15 mouse cellular contexts compared by ENCODE assay signal in genomic region chr14:75369880-75370279, GRCm38 (mm10).
DNase-seq lines count a peak whose midpoint lies in the region; ATAC-seq lines count a peak whose summit lies in the region.
"Had no signal": no experiment of that assay in that cellular context is flagged by ENCODE, and none has a peak within 500 bp of the region (broad histone marks: within the 10 kb centered on the region; RNA-seq: fewer than 3 reads in every experiment).

No protein-coding gene starts in this region.

- ATAC-seq in forebrain, embryonic 13.5 days: peak; percentile 54; the same call in 1 of the 2 replicates
- no peak for ATAC-seq in forebrain, embryonic 11.5 days (replicated peaks; ENCODE audit: low FRiP score)
- ATAC-seq: CD4-positive, CD25-positive, alpha-beta regulatory T cell, adult 4 months; forebrain, embryonic 15.5 days had no signal

- no peak for DNase-seq in forebrain, embryonic 11.5 days (ENCODE audit: low spot score)
- DNase-seq in ovary, postnatal 36 days (ENCODE audit: low spot score): peak; percentile 8
- no peak for DNase-seq in ovary, postnatal 10 days (ENCODE audit: low spot score)
- peak; percentile 76 for DNase-seq in adrenal gland, postnatal 14 days
- DNase-seq in layer of hippocampus, adult 9-11 months: peak; percentile 32
- DNase-seq in left cerebral cortex, adult 9 months (ENCODE audit: low spot score in 2 of 2): no peak
- no peak for DNase-seq in kidney, adult 11 months
- DNase-seq: gastrocnemius, postnatal 36 days; kidney, postnatal 10 days; thymus, postnatal 36 days had no signal

- WGBS in forebrain, embryonic 13.5 days: 62% methylated on average over 5 of the region's 5 CpGs
- 86% methylated on average over 5 of the region's 5 CpGs for WGBS in forebrain, embryonic 11.5 days

- H3K27ac ChIP-seq in forebrain, embryonic 13.5 days: no peak overlapping the region
- H3K27ac ChIP-seq in forebrain, embryonic 11.5 days (ENCODE audit: low read depth, low read length): no peak overlapping the region
- H3K27ac ChIP-seq: embryonic facial prominence, embryonic 10.5 days; forebrain, embryonic 15.5 days; liver, embryonic 15.5 days had no signal

- no peaks in the 10 kb centered on the region for H3K36me3 ChIP-seq in forebrain, embryonic 13.5 days (ENCODE audit: poor library complexity, severe bottlenecking)
- no peaks in the 10 kb centered on the region for H3K36me3 ChIP-seq in forebrain, embryonic 11.5 days (ENCODE audit: control insufficient read depth, insufficient read depth, low read length)
- H3K36me3 ChIP-seq: embryonic facial prominence, embryonic 10.5 days; forebrain, embryonic 15.5 days; liver, embryonic 15.5 days had no signal

- H3K4me1 ChIP-seq in forebrain, embryonic 13.5 days: no peaks in the 10 kb centered on the region
- no peaks in the 10 kb centered on the region for H3K4me1 ChIP-seq in forebrain, embryonic 11.5 days (replicated peaks; ENCODE audit: control insufficient read depth, insufficient read depth, low read length)
- H3K4me1 ChIP-seq: embryonic facial prominence, embryonic 10.5 days; liver, embryonic 15.5 days had no signal

- H3K9me3 ChIP-seq in forebrain, embryonic 13.5 days (replicated peaks): no peaks in the 10 kb centered on the region
- H3K9me3 ChIP-seq in forebrain, embryonic 11.5 days (ENCODE audit: control insufficient read depth, low read length): no peaks in the 10 kb centered on the region
- H3K9me3 ChIP-seq: embryonic facial prominence, embryonic 10.5 days; forebrain, embryonic 15.5 days; liver, embryonic 15.5 days had no signal

- H3K4me3 ChIP-seq in forebrain, embryonic 13.5 days: no peak overlapping the region
- H3K4me3 ChIP-seq in forebrain, embryonic 11.5 days (ENCODE audit: low read depth, low read length): no peak overlapping the region
- H3K4me3 ChIP-seq: embryonic facial prominence, embryonic 10.5 days; forebrain, embryonic 15.5 days; liver, embryonic 15.5 days had no signal

- H3K27me3 ChIP-seq in forebrain, embryonic 13.5 days: no peaks in the 10 kb centered on the region
- H3K27me3 ChIP-seq in forebrain, embryonic 11.5 days (ENCODE audit: control insufficient read depth, insufficient read depth, low read length): no peaks in the 10 kb centered on the region
- H3K27me3 ChIP-seq: forebrain, embryonic 15.5 days; liver, embryonic 15.5 days had no signal

- H3K4me2 ChIP-seq in forebrain, embryonic 13.5 days: no peak overlapping the region
- H3K4me2 ChIP-seq in forebrain, embryonic 11.5 days (ENCODE audit: low read depth, low read length, severe bottlenecking): no peak overlapping the region
- H3K4me2 ChIP-seq: forebrain, embryonic 15.5 days; liver, embryonic 15.5 days had no signal

- H3K9ac ChIP-seq in forebrain, embryonic 13.5 days: no peak overlapping the region
- H3K9ac ChIP-seq in forebrain, embryonic 11.5 days (ENCODE audit: low read length): no peak overlapping the region
- H3K9ac ChIP-seq: forebrain, embryonic 15.5 days; liver, embryonic 15.5 days had no signal

Comparison
In these comparisons a context has a peak if more than half of its experiments do, and no peak if none do; other contexts are left out.
1. DNase-seq: peak in ovary, postnatal 36 days (single experiment), adrenal gland, postnatal 14 days (single experiment) and layer of hippocampus, adult 9-11 months (single experiment); none in forebrain, embryonic 11.5 days (single experiment), ovary, postnatal 10 days (single experiment), left cerebral cortex, adult 9 months (0 of 2) and kidney, adult 11 months (single experiment).